Mouse (Mus musculus) kidney, postnatal 0 days (tissue): ENCODE results near the gene Slc16a6. TPM values are rescaled to one million over a fixed set of nuclear protein-coding genes. Genes with fewer than 3 reads are reported as not detected.
A peak's percentile ranks its signal among the peaks of the same experiment; 100 is the strongest.

Experiments
- ATAC-seq: fragments of 200-750 bp; cut with Nextera tagmentation; replicated peaks from 2 replicates; pipeline ENCODE4 v1.8.0; 2017; ENCODE audit warnings: low read depth, moderate number of reproducible peaks, moderate TSS enrichment, moderate library complexity; ENCODE audit not compliant: low FRiP score
- DNase-seq: peaks from one replicate; pipeline ENCODE4 v3.0.0-alpha.2; 2016; ENCODE audit warnings: low spot score
- H3K27ac ChIP-seq: fragments of 300-500 bp; sonication (generic); 2 replicates; pipeline ENCODE4 v1.5.1; 2014; ENCODE audit warnings: mild to moderate bottlenecking
- H3K27me3 ChIP-seq: fragments of 300-500 bp; sonication (generic); 2 replicates; pipeline ENCODE4 v1.6.1; 2014; ENCODE audit warnings: low read length, mixed read lengths; ENCODE audit not compliant: insufficient read depth
- H3K36me3 ChIP-seq: fragments of 300-500 bp; sonication (generic); 2 replicates; pipeline ENCODE4 v1.6.1; 2014; ENCODE audit warnings: low read length, mixed read lengths; ENCODE audit not compliant: insufficient read depth
- H3K4me1 ChIP-seq: fragments of 300-500 bp; sonication (generic); replicated peaks from 2 replicates; pipeline ENCODE4 v1.6.1; 2014; ENCODE audit warnings: antibody characterized with exemption, low read length, mixed read lengths; ENCODE audit not compliant: insufficient read depth
- H3K4me2 ChIP-seq: fragments of 300-500 bp; sonication (generic); 2 replicates; pipeline ENCODE4 v1.6.1; 2014; ENCODE audit warnings: mild to moderate bottlenecking, low read length, moderate library complexity, mixed read lengths
- H3K4me3 ChIP-seq: fragments of 300-500 bp; sonication (generic); replicated peaks from 2 replicates; pipeline ENCODE4 v1.5.1; 2014; ENCODE audit warnings: low read depth, low read length
- H3K9ac ChIP-seq: fragments of 300-500 bp; sonication (generic); 2 replicates; pipeline ENCODE4 v1.6.1; 2014; ENCODE audit warnings: low read depth, low read length
- H3K9me3 ChIP-seq: fragments of 300-500 bp; sonication (generic); replicated peaks from 2 replicates; pipeline ENCODE4 v1.6.1; 2016; ENCODE audit warnings: low read length, inconsistent platforms, mixed read lengths
- CTCF ChIP-seq: IDR thresholded peaks from 2 replicates; pipeline ENCODE4 v1.5.1; 2016; ENCODE audit warnings: antibody characterized with exemption, low read depth, mild to moderate bottlenecking, moderate library complexity
- WGBS: fragments of 180-500 bp; shearing (Covaris S2); extraction: QIAGEN DNeasy Blood & Tissue Kit; methylation state at CpG from one replicate; pipeline ENCODE4 v1.1.7; 2014; 5-methylcytosine and 5-hydroxymethylcytosine counted together
- polyA plus RNA-seq: library from polyadenylated mRNA; unstranded; fragments of >200 nt; fragmentation: Nextera tagmentation; extraction: Ambion mirVana; gene quantifications from 2 replicates; pipeline ENCODE4 v1.2.1, GENCODE M21; 2015

Gene Slc16a6
- polyA plus RNA-seq, 1 experiment from 2014 or later, result 5.3 TPM

DNA sequence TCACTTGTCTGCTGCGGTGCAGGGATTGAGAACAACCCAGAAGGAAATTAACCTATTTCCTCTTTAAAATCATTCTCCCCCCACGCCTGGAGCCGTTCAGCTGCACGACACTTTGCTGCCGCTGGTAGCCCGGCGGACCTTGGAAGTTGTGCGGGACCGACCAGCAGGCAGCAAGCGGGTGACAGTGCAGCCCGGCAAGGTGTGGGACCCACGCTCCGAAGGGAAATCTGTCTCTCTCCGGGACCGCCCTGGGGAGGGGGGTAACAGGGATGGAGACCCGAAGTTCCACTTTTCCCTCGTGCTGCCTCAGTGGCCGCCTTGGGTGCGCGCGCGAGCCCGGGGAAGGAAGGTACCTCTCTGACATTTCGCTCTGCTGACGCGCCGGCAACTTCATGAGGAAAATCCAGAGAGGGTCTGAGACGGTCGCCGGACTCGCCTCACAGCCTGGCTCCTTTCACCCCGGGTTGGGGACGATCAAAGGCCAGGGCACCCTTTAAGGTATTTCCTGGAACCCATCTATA, 1.2 kb downstream of the Slc16a6 start:
- peak overlapping the region; percentile 84; the same call in 1 of the 2 replicates for H3K27ac ChIP-seq
- ATAC-seq, result no peak
- DNase-seq, result peak; percentile 67
- H3K4me2 ChIP-seq, result peak overlapping the region; percentile 98
- peak overlapping the region; percentile 81 for H3K4me3 ChIP-seq
- no peaks in the 10 kb centered on the region for H3K27me3 ChIP-seq
- H3K4me1 ChIP-seq, result no peaks in the 10 kb centered on the region; the same call in 1 of the 2 replicates
- H3K9me3 ChIP-seq, result no peaks in the 10 kb centered on the region
- TF ChIP-seq CTCF, result no peak
- H3K9ac ChIP-seq, result peak overlapping the region; percentile 85
- under 1% methylated on average over 32 of the region's 33 CpGs for WGBS
- no peaks in the 10 kb centered on the region for H3K36me3 ChIP-seq

DNA sequence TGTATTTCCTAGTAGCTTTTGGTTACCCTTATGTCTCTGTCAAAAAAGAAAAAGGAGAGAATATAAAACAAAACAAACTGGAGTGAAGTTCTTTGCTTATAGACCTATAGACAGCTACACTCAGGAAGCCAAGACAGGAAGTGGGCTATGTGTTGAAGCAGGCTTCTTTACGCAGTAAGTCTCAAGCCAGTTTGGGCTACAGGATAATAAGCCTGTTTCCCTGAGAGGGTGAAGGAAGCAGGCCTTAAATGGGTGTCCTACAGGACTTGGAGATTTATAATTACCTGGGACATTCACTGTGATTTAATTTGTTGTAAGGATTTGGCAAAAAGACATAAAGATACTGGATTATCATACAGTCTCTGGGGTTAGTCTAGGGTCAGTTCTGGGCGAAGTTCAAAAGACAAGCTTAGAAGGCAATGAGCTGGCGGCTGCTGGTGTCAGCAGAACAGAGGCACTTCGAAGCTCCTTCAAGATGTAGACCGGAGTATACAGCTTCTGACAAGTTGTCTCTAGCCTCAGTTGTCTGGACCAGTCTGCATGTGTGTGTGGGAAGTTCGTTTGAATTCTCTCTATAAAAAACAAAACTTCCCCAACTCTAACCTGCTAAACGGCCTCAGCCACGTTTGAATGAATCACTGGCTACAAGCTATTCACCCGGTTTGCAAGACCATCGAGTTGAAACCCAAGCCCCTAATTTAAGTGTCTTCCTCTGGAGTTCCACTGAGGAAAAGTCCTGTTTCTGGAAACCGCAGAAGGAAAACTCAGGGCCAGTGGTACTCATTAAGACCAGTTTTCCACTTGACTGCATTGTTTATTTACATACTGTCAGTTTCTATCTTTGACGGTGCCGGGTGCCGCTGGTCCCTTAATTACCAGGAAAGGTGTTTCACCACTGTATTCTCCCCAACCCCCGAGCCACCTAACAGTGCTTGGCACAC, 2.2 kb downstream of the Slc16a6 start:
- DNase-seq (no peak), ATAC-seq (no peak)
- 27% methylated on average over 15 of the region's 15 CpGs for whole genome bisulfite sequencing
- no peaks in the 10 kb centered on the region for H3K27me3 ChIP-seq
- no peak for TF ChIP-seq CTCF
- H3K4me2 ChIP-seq, result peak overlapping the region; percentile 98
- peak overlapping the region; percentile 81; the same call in 1 of the 2 replicates for H3K4me3 ChIP-seq
- no peak overlapping the region for H3K9ac ChIP-seq
- H3K9me3 ChIP-seq, result no peaks in the 10 kb centered on the region
- H3K27ac ChIP-seq, result no peak overlapping the region
- no peaks in the 10 kb centered on the region; the same call in 1 of the 2 replicates for H3K4me1 ChIP-seq
- no peaks in the 10 kb centered on the region for H3K36me3 ChIP-seq

DNA sequence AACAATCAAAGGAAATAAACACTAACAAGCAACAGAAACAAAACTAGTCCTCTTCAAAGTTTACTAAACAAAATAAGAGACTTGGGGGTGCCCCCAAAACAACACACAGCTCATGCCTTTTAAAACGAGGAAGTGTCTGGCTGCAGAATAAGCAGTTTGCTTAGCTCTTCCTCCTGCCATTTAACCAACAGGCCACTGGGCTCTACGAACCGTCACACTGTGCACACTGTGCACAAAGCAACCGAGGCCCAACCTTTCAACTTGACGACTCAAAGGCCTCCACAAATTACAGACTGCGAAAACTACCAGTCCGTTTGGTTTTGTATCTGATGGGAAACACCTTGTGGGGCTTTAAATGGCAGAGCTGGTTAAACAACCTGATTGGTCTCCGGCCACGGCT, 3.2 kb downstream of the Slc16a6 start:
- no peak for TF ChIP-seq CTCF
- no peak overlapping the region for H3K4me3 ChIP-seq
- H3K4me2 ChIP-seq, result no peak overlapping the region
- H3K4me1 ChIP-seq, result no peaks in the 10 kb centered on the region; the same call in 1 of the 2 replicates
- no peaks in the 10 kb centered on the region for H3K36me3 ChIP-seq
- 55% methylated on average over 9 of the region's 9 CpGs for WGBS
- no peak overlapping the region for H3K9ac ChIP-seq
- no peak for ATAC-seq
- no peak for DNase-seq
- H3K27ac ChIP-seq, result no peak overlapping the region
- H3K9me3 ChIP-seq, result no peaks in the 10 kb centered on the region
- H3K27me3 ChIP-seq, result no peaks in the 10 kb centered on the region

DNA sequence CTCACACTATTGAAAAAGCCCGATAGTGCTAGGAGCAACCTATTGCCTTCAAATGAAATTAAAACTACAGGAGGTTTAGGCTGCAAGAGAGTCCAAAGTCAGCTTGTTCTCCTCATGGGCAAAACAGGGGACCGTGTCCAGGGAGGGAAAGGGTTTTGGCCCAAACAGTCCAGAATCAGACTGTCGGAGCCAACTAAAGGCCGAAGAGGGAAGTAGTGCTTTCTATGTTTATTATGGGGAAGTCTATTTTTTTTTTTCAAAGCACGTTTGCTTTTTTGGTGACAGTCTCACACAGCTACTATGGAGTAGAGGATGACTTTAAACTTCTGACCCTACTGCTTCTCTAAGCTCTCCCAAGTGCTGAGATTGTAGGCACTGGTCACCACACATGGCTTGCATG, 5.3 kb downstream of the Slc16a6 start:
- Histone ChIP-seq H3K4me2 (no peak overlapping the region), H3K27ac (no peak overlapping the region), H3K36me3 (no peaks in the 10 kb centered on the region), H3K4me3 (no peak overlapping the region), H3K27me3 (no peaks in the 10 kb centered on the region), H3K9me3 (no peaks in the 10 kb centered on the region), H3K9ac (no peak overlapping the region), H3K4me1 (no peaks in the 10 kb centered on the region; the same call in 1 of the 2 replicates)
- no peak for TF ChIP-seq CTCF
- 79% methylated on average over 5 of the region's 5 CpGs for WGBS
- ATAC-seq, result no peak
- DNase-seq, result no peak

DNA sequence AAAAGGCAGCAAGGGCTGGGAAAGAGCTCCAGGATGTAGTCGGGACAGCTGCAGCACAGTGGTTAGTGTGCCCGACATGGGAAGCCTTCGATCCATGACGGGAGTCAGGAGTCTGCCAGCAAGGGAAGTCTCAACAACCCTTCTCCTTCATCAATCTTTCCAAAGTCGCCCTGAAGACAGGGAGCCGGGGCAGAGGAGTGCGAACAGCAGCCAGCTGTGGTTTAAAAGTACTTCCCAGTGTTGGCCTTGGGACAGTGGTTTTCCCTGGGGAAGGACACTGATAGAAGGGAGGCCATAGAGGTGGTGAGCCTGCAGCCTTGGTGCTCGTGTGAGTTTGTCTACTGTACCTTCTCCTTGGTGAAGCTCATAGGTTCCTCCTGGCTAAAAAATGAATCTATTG, 6.4 kb downstream of the Slc16a6 start:
- no peaks in the 10 kb centered on the region; the same call in 1 of the 2 replicates for H3K4me1 ChIP-seq
- H3K27ac ChIP-seq, result no peak overlapping the region
- H3K9me3 ChIP-seq, result no peaks in the 10 kb centered on the region
- no peak for DNase-seq
- 30% methylated on average over 8 of the region's 8 CpGs for WGBS
- no peak overlapping the region for H3K9ac ChIP-seq
- H3K4me2 ChIP-seq, result no peak overlapping the region
- no peaks in the 10 kb centered on the region for H3K27me3 ChIP-seq
- H3K36me3 ChIP-seq, result no peaks in the 10 kb centered on the region
- ATAC-seq, result no peak
- no peak for TF ChIP-seq CTCF
- no peak overlapping the region for H3K4me3 ChIP-seq

- H3K9me3 ChIP-seq, result no peaks in the 10 kb centered on the region
- ATAC-seq (no peak), DNase-seq (no peak)
- H3K27me3 ChIP-seq, result no peaks in the 10 kb centered on the region
- H3K9ac ChIP-seq, result no peak overlapping the region
- no peak for TF ChIP-seq CTCF
- H3K36me3 ChIP-seq, result no peaks in the 10 kb centered on the region
- no peak overlapping the region for H3K4me3 ChIP-seq
- no peak overlapping the region for H3K4me2 ChIP-seq
- 94% methylated on average over 4 of the region's 4 CpGs for whole genome bisulfite sequencing
- no peak overlapping the region for H3K27ac ChIP-seq
- H3K4me1 ChIP-seq, result no peaks in the 10 kb centered on the region
Observed at GRCm38 (mm10) chr11:109465068-109465467, 8.3 kb downstream of the Slc16a6 start.
